Mouse (Mus musculus) heart, embryonic 16.5 days (tissue): ENCODE data around the gene Gm26657. TPM values are rescaled to one million over a fixed set of nuclear protein-coding genes. Genes with fewer than 3 reads are reported as not detected.

Experiments
- polyA plus RNA-seq: library from polyadenylated mRNA; unstranded; fragments of >200 nt; fragmentation: Nextera tagmentation; extraction: Ambion mirVana; gene quantifications from 2 replicates; pipeline ENCODE4 v1.2.1, GENCODE M21; 2015

Gene Gm26657
- polyA plus RNA-seq, 1 experiment from 2014 or later: not detected

Other genes starting within 250 kb of the Gm26657 start
- gene Actl7b, start 1.4 kb downstream of the Gm26657 start, polyA plus RNA-seq: not detected in 2 replicates
- gene Actl7a, start 3.3 kb downstream of the Gm26657 start, polyA plus RNA-seq: not detected in 2 replicates
- gene Elp1, start 62.3 kb downstream of the Gm26657 start, polyA plus RNA-seq: 25.8 and 26.6 TPM in 2 replicates
- 8.9 and 9.0 TPM in 2 replicates for gene Fam206a, start 62.3 kb downstream of the Gm26657 start, polyA plus RNA-seq
- gene Ctnnal1, start 125.1 kb downstream of the Gm26657 start, polyA plus RNA-seq: 27.1 and 27.6 TPM in 2 replicates
- 17.3 and 23.4 TPM in 2 replicates for gene Tmem245, start 207.4 kb downstream of the Gm26657 start, polyA plus RNA-seq